In the genomic region with DNA sequence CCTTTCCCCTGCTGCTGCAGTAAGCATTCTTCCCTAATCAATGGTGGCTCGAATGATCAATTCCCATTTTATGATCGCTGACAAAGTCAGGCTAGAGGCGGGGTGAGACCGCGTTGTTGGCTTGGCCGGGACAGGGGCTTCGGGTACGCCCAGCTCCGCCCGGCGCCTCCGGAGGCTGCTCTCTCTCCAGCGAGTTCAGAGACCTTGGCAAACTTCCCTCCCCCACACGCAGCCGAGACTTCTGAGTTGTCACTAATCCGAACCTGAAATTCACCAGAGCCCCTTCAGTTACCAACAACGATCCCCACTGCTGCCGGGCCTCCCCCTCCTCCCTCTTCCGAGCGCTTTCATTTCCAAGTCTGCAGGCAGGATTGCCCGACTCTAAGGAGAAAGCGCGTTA, we compare ENCODE assay signal across 8 mouse cellular contexts. TPM values are rescaled to one million over a fixed set of nuclear protein-coding genes. Genes with fewer than 3 reads are reported as not detected.
DNase-seq lines count a peak whose midpoint lies in the region; ATAC-seq and TF ChIP-seq lines count a peak whose summit lies in the region.

No protein-coding gene starts in this region.

- peak overlapping the region; percentile 88 for H3K4me2 ChIP-seq in forebrain, embryonic 16.5 days (ENCODE audit: low read length)
- peak overlapping the region; percentile 58 for H3K4me2 ChIP-seq in intestine, embryonic 16.5 days (ENCODE audit: low read depth, low read length)
- peak overlapping the region; percentile 79 for H3K4me2 ChIP-seq in liver, postnatal 0 days (ENCODE audit: low read depth, low read length)

- DNase-seq in cerebellum, postnatal 10 days: peak; percentile 39 to 41
- no peak for DNase-seq in cerebellum, postnatal 36 days
- DNase-seq in adrenal gland, postnatal 25 days: peak; percentile 82
- peak; percentile 41 for DNase-seq in liver, postnatal 0 days
- DNase-seq in retina, embryonic 14.5 days (ENCODE audit: low spot score): peak; percentile 59
- DNase-seq in thymus, postnatal 25 days: no peak

- H3K4me1 ChIP-seq in forebrain, embryonic 16.5 days (replicated peaks; ENCODE audit: control insufficient read depth, insufficient read depth, low read length): peaks cover 27% of the 10 kb centered on the region
- no peaks in the 10 kb centered on the region for H3K4me1 ChIP-seq in intestine, embryonic 16.5 days (ENCODE audit: control insufficient read depth, insufficient read depth, low read length)
- H3K4me1 ChIP-seq in liver, postnatal 0 days (ENCODE audit: insufficient read depth): peaks cover 3% of the 10 kb centered on the region; the same call in 1 of the 2 replicates

- peak overlapping the region; percentile 91 for H3K27ac ChIP-seq in forebrain, embryonic 16.5 days (ENCODE audit: low read length)
- H3K27ac ChIP-seq in intestine, embryonic 16.5 days (ENCODE audit: low read length): peak overlapping the region; percentile 40
- H3K27ac ChIP-seq in liver, postnatal 0 days (ENCODE audit: low read depth): no peak overlapping the region

- H3K36me3 ChIP-seq in forebrain, embryonic 16.5 days (ENCODE audit: control insufficient read depth, insufficient read depth): no peaks in the 10 kb centered on the region
- no peaks in the 10 kb centered on the region for H3K36me3 ChIP-seq in intestine, embryonic 16.5 days (ENCODE audit: control insufficient read depth, insufficient read depth, low read length)
- no peaks in the 10 kb centered on the region for H3K36me3 ChIP-seq in liver, postnatal 0 days (replicated peaks; ENCODE audit: insufficient read depth, low read length)

- peak overlapping the region; percentile 47 for H3K4me3 ChIP-seq in forebrain, embryonic 16.5 days (replicated peaks; ENCODE audit: low read length)
- H3K4me3 ChIP-seq in intestine, embryonic 16.5 days (ENCODE audit: low read length): peak overlapping the region; percentile 46
- H3K4me3 ChIP-seq in liver, postnatal 0 days (ENCODE audit: low read depth, low read length): peak overlapping the region; percentile 51

- no peaks in the 10 kb centered on the region; the same call in 1 of the 2 replicates for H3K9me3 ChIP-seq in forebrain, embryonic 16.5 days (ENCODE audit: control insufficient read depth, low read length)
- H3K9me3 ChIP-seq in intestine, embryonic 16.5 days (ENCODE audit: control insufficient read depth, low read length): no peaks in the 10 kb centered on the region
- H3K9me3 ChIP-seq in liver, postnatal 0 days (ENCODE audit: low read length): no peaks in the 10 kb centered on the region

- no peak for TF ChIP-seq CTCF in liver, postnatal 0 days (IDR thresholded peaks at IDR 0.05; ENCODE audit: low read depth)

- TF ChIP-seq EP300 in liver, postnatal 0 days (IDR thresholded peaks at IDR 0.05; ENCODE audit: low read depth): no peak

- H3K9ac ChIP-seq in forebrain, embryonic 16.5 days (replicated peaks; ENCODE audit: low read depth, low read length): peak overlapping the region; percentile 67
- peak overlapping the region; percentile 63 for H3K9ac ChIP-seq in intestine, embryonic 16.5 days (ENCODE audit: low read depth, low read length)
- peak overlapping the region; percentile 50 for H3K9ac ChIP-seq in liver, postnatal 0 days (replicated peaks)

- ATAC-seq in forebrain, embryonic 16.5 days: peak; percentile 72
- peak; percentile 77 for ATAC-seq in intestine, embryonic 16.5 days
- ATAC-seq in liver, postnatal 0 days: no peak

- H3K27me3 ChIP-seq in forebrain, embryonic 16.5 days (replicated peaks; ENCODE audit: control insufficient read depth, insufficient read depth, low read length): no peaks in the 10 kb centered on the region
- peaks cover 2% of the 10 kb centered on the region; the same call in 1 of the 2 replicates for H3K27me3 ChIP-seq in intestine, embryonic 16.5 days (replicated peaks; ENCODE audit: control insufficient read depth, insufficient read depth, low read length)
- H3K27me3 ChIP-seq in liver, postnatal 0 days (ENCODE audit: insufficient read depth, low read length): peaks cover 50% of the 10 kb centered on the region

- WGBS in forebrain, embryonic 16.5 days: under 1% methylated on average over 23 of the region's 23 CpGs
- WGBS in intestine, embryonic 16.5 days: under 1% methylated on average over 23 of the region's 23 CpGs
- WGBS in liver, postnatal 0 days (ENCODE audit: insufficient replicate concordance): 2% methylated on average over 23 of the region's 23 CpGs

RNA-seq across cellular contexts. Expression of a gene that starts 10.3 kb away (rescaled TPM):
- 258 and 277 TPM in 2 replicates for total RNA-seq in adrenal gland, postnatal 25 days (2021)
- 143 and 154 TPM in 2 replicates for polyA plus RNA-seq in forebrain, embryonic 16.5 days (2015; fragmentation: Nextera tagmentation; extraction: Ambion mirVana)
- polyA plus RNA-seq in intestine, embryonic 16.5 days (2015; fragmentation: Nextera tagmentation; extraction: Ambion mirVana): 25.7 and 26.8 TPM in 2 replicates
- 2.0 and 2.4 TPM in 2 replicates for polyA plus RNA-seq in liver, postnatal 0 days (2015; fragmentation: Nextera tagmentation; extraction: Ambion mirVana)

Comparison
In these comparisons a context has a peak if more than half of its experiments do, and no peak if none do; other contexts are left out.
1. DNase-seq: peak in cerebellum, postnatal 10 days (2 of 2), adrenal gland, postnatal 25 days (single experiment), liver, postnatal 0 days (single experiment) and retina, embryonic 14.5 days (single experiment); none in cerebellum, postnatal 36 days (0 of 2) and thymus, postnatal 25 days (single experiment).
2. Peak in every context shown above with its lines, with median percentiles within 50 percentile points of each other: H3K4me2 ChIP-seq, H3K4me3 ChIP-seq and H3K9ac ChIP-seq.